16 mouse cellular contexts compared by ENCODE assay signal in genomic region chr9:64806335-64807060, GRCm38 (mm10). TPM values are rescaled to one million over a fixed set of nuclear protein-coding genes. Genes with fewer than 3 reads are reported as not detected.
DNase-seq lines count a peak whose midpoint lies in the region; ATAC-seq lines count a peak whose summit lies in the region.
"Had no signal": no experiment of that assay in that cellular context is flagged by ENCODE, and none has a peak within 500 bp of the region (broad histone marks: within the 10 kb centered on the region; RNA-seq: fewer than 3 reads in every experiment).

No protein-coding gene starts in this region.

- 40% methylated on average over 6 of the region's 6 CpGs for WGBS in liver, embryonic 11.5 days
- 83% methylated on average over 6 of the region's 6 CpGs for WGBS in hindbrain, embryonic 10.5 days

- H3K4me3 ChIP-seq in megakaryocyte, embryonic 14.5 days (replicated peaks), result peak overlapping the region; percentile 73
- no peak overlapping the region for H3K4me3 ChIP-seq in liver, embryonic 11.5 days (ENCODE audit: low read depth, low read length)
- no peak overlapping the region for H3K4me3 ChIP-seq in hindbrain, embryonic 10.5 days
- H3K4me3 ChIP-seq: forebrain, embryonic 10.5 days; limb, embryonic 10.5 days; lung, embryonic 15.5 days; neural tube, embryonic 15.5 days had no signal

- DNase-seq in c-Kit-positive CD71-positive TER-119-negative erythroid progenitor cells, embryonic 14.5 days (ENCODE audit: low read depth), result peak; percentile 77
- no peak for DNase-seq in liver, embryonic 11.5 days (ENCODE audit: low spot score)
- peak; percentile 33 for DNase-seq in skeletal muscle tissue, adult 2 months (ENCODE audit: low read depth, low spot score)
- DNase-seq in layer of hippocampus, adult 8-10 months (ENCODE audit: low spot score in 2 of 2), result no peak
- DNase-seq in hindbrain, embryonic 10.5 days (ENCODE audit: low spot score), result no peak
- DNase-seq: cerebellum, postnatal 36 days; heart, postnatal 14 days; kidney, adult 9 months; retina, postnatal 1 day had no signal

- peak overlapping the region; percentile 67 for H3K27ac ChIP-seq in liver, embryonic 11.5 days (ENCODE audit: low read depth, low read length)
- H3K27ac ChIP-seq in hindbrain, embryonic 10.5 days, result no peak overlapping the region
- H3K27ac ChIP-seq: forebrain, embryonic 10.5 days; limb, embryonic 10.5 days; lung, embryonic 15.5 days; neural tube, embryonic 15.5 days had no signal

- H3K36me3 ChIP-seq in megakaryocyte, embryonic 14.5 days (replicated peaks; ENCODE audit: low read length), result no peaks in the 10 kb centered on the region
- no peaks in the 10 kb centered on the region for H3K36me3 ChIP-seq in liver, embryonic 11.5 days (ENCODE audit: control insufficient read depth, insufficient read depth, low read length)
- no peaks in the 10 kb centered on the region for H3K36me3 ChIP-seq in hindbrain, embryonic 10.5 days
- H3K36me3 ChIP-seq: forebrain, embryonic 10.5 days; limb, embryonic 10.5 days; lung, embryonic 15.5 days; neural tube, embryonic 15.5 days had no signal

- ATAC-seq in megakaryocyte, adult 5-6 weeks (ENCODE audit: poor library complexity, severe bottlenecking), result no peak
- ATAC-seq in liver, embryonic 11.5 days (replicated peaks; ENCODE audit: low FRiP score), result peak; percentile 10; the same call in 1 of the 2 replicates
- ATAC-seq: hindbrain, embryonic 16.5 days had no signal

- H3K4me2 ChIP-seq in liver, embryonic 11.5 days, result peak overlapping the region; percentile 45
- H3K4me2 ChIP-seq: lung, embryonic 15.5 days; neural tube, embryonic 15.5 days had no signal

- peaks cover 63% of the 10 kb centered on the region for H3K4me1 ChIP-seq in megakaryocyte, embryonic 14.5 days
- H3K4me1 ChIP-seq in liver, embryonic 11.5 days (replicated peaks; ENCODE audit: control insufficient read depth, insufficient read depth, low read length), result peaks cover 19% of the 10 kb centered on the region
- peaks cover 11% of the 10 kb centered on the region for H3K4me1 ChIP-seq in hindbrain, embryonic 10.5 days (replicated peaks)
- H3K4me1 ChIP-seq: lung, embryonic 15.5 days had no signal

- H3K27me3 ChIP-seq in megakaryocyte, embryonic 14.5 days (replicated peaks), result no peaks in the 10 kb centered on the region
- no peaks in the 10 kb centered on the region for H3K27me3 ChIP-seq in liver, embryonic 11.5 days (replicated peaks; ENCODE audit: control insufficient read depth, insufficient read depth, low read length)
- H3K27me3 ChIP-seq in hindbrain, embryonic 10.5 days (ENCODE audit: insufficient read depth, poor library complexity, severe bottlenecking), result no peaks in the 10 kb centered on the region
- H3K27me3 ChIP-seq: lung, embryonic 15.5 days; neural tube, embryonic 15.5 days had no signal

- H3K9me3 ChIP-seq in megakaryocyte, embryonic 14.5 days, result no peaks in the 10 kb centered on the region
- no peaks in the 10 kb centered on the region for H3K9me3 ChIP-seq in liver, embryonic 11.5 days (ENCODE audit: control insufficient read depth, low read length)
- H3K9me3 ChIP-seq in hindbrain, embryonic 10.5 days, result no peaks in the 10 kb centered on the region
- H3K9me3 ChIP-seq: forebrain, embryonic 10.5 days; limb, embryonic 10.5 days; lung, embryonic 15.5 days; neural tube, embryonic 15.5 days had no signal

- H3K9ac ChIP-seq in liver, embryonic 11.5 days (ENCODE audit: low read depth, low read length), result no peak overlapping the region
- H3K9ac ChIP-seq: lung, embryonic 15.5 days; neural tube, embryonic 15.5 days had no signal

RNA-seq across cellular contexts. Expression of gene Dennd4a, which starts 4.6 kb away (rescaled TPM):
- polyA plus RNA-seq in megakaryocyte, embryonic 14.5 days (2012; ENCODE audit: insufficient read depth, low replicate concordance), result 2.2 and 3.2 TPM in 2 replicates
- 48.2 and 50.2 TPM in 2 replicates for total RNA-seq in megakaryocyte, adult 5-6 weeks (2015)
- 33.3 and 47.0 TPM in 2 replicates for total RNA-seq in megakaryocyte, adult 5-6 weeks (2017)
- 19.1 and 22.6 TPM in 2 replicates for polyA plus RNA-seq in liver, embryonic 11.5 days (2014; fragmentation: Nextera tagmentation; extraction: Ambion mirVana)
- 10 to 100 TPM; 43.4 to 53.1 (median 50.3) TPM for total RNA-seq in layer of hippocampus, adult 8-10 months (2022)
- polyA plus RNA-seq in hindbrain, embryonic 10.5 days (2016; fragmentation: Nextera tagmentation; extraction: Ambion mirVana), result 8.0 and 8.8 TPM in 2 replicates

Comparison
In these comparisons a context has a peak if more than half of its experiments do, and no peak if none do; other contexts are left out.
1. DNase-seq: peak in c-Kit-positive CD71-positive TER-119-negative erythroid progenitor cells, embryonic 14.5 days (single experiment) and skeletal muscle tissue, adult 2 months (single experiment); none in liver, embryonic 11.5 days (single experiment), layer of hippocampus, adult 8-10 months (0 of 2) and hindbrain, embryonic 10.5 days (single experiment).